Mouse (Mus musculus) forebrain, embryonic 10.5 days (tissue): ENCODE measurements around the gene Lin28a. TPM values are rescaled to one million over a fixed set of nuclear protein-coding genes. Genes with fewer than 3 reads are reported as not detected.

Experiments
- DNase-seq: peaks from one replicate; pipeline ENCODE4 v3.0.0-alpha.2; 2017; ENCODE audit warnings: low spot score; ENCODE audit errors: extremely low spot score
- H3K27ac ChIP-seq: fragments of 300-500 bp; sonication (generic); 2 replicates; pipeline ENCODE4 v1.5.1; 2016; ENCODE audit warnings: mild to moderate bottlenecking
- H3K27me3 ChIP-seq: fragments of 300-500 bp; sonication (generic); 2 replicates; pipeline ENCODE4 v1.6.1; 2016; ENCODE audit warnings: mild to moderate bottlenecking; ENCODE audit not compliant: poor library complexity, severe bottlenecking
- H3K36me3 ChIP-seq: fragments of 300-500 bp; sonication (generic); replicated peaks from 2 replicates; pipeline ENCODE4 v1.6.1; 2016; ENCODE audit warnings: mild to moderate bottlenecking, moderate library complexity
- H3K4me1 ChIP-seq: fragments of 300-500 bp; sonication (generic); 2 replicates; pipeline ENCODE4 v1.6.1; 2016
- H3K4me3 ChIP-seq: fragments of 300-500 bp; sonication (generic); 2 replicates; pipeline ENCODE4 v1.5.1; 2016; ENCODE audit warnings: mild to moderate bottlenecking, moderate library complexity
- H3K9me3 ChIP-seq: fragments of 300-500 bp; sonication (generic); 2 replicates; pipeline ENCODE4 v1.6.1; 2016; ENCODE audit warnings: mild to moderate bottlenecking, moderate library complexity
- WGBS: fragments of 180-500 bp; shearing (Covaris S2); methylation state at CpG from one replicate; pipeline ENCODE4 v1.1.7; 2016; 5-methylcytosine and 5-hydroxymethylcytosine counted together
- polyA plus RNA-seq: library from polyadenylated mRNA; unstranded; fragments of >200 nt; fragmentation: Nextera tagmentation; extraction: Ambion mirVana; gene quantifications from 2 replicates; pipeline ENCODE4 v1.2.1, GENCODE M21; 2016

Lin28a gene
- polyA plus RNA-seq: 21.6 and 25.7 TPM in 2 replicates

- peaks cover 20% of the 10 kb centered on the region for H3K36me3 ChIP-seq
- H3K4me1 ChIP-seq: peaks cover 68% of the 10 kb centered on the region
- H3K4me3 ChIP-seq: peak within 1 kb of the TSS; percentile 94
- peak; percentile 82 for DNase-seq
- 0% methylated on average over 9 of the region's 9 CpGs for WGBS
- H3K9me3 ChIP-seq: no peaks in the 10 kb centered on the region
- peak within 1 kb of the TSS; percentile 97 for H3K27ac ChIP-seq
- no peaks in the 10 kb centered on the region for H3K27me3 ChIP-seq
These were observed at the start of gene Lin28a for GRCm38 (mm10) chr4:134018779-134019145. Gene Lin28a, minus strand, starts transcription at chr4:134018841.

- Histone ChIP-seq H3K27me3 (peaks cover 38% of the 10 kb centered on the region), H3K9me3 (peaks cover 3% of the 10 kb centered on the region; the same call in 1 of the 2 replicates), H3K4me1 (peaks cover 13% of the 10 kb centered on the region), H3K36me3 (no peaks in the 10 kb centered on the region), H3K27ac (no peak overlapping the region), H3K4me3 (no peak overlapping the region)
- no peak for DNase-seq
- WGBS: 84% methylated on average over 7 of the region's 7 CpGs
These were observed 49.3 kb upstream of the Lin28a start for GRCm38 (mm10) chr4:134067833-134068544.

- Histone ChIP-seq H3K36me3 (no peaks in the 10 kb centered on the region), H3K9me3 (no peaks in the 10 kb centered on the region), H3K27ac (no peak overlapping the region), H3K4me1 (peaks cover 13% of the 10 kb centered on the region), H3K4me3 (no peak overlapping the region), H3K27me3 (peaks cover 38% of the 10 kb centered on the region)
- WGBS: 96% methylated on average over 8 of the region's 8 CpGs
- DNase-seq: no peak
These were observed 48.7 kb upstream of the Lin28a start for GRCm38 (mm10) chr4:134067383-134067782.

- Histone ChIP-seq H3K27ac (0 out of 2 replicates have a peak overlapping the region, but pooled peaks have one; percentile 27), H3K9me3 (no peaks in the 10 kb centered on the region), H3K27me3 (peaks cover 55% of the 10 kb centered on the region), H3K4me1 (peaks cover 23% of the 10 kb centered on the region), H3K36me3 (no peaks in the 10 kb centered on the region), H3K4me3 (peak overlapping the region; percentile 5; the same call in 1 of the 2 replicates)
- DNase-seq: no peak
- WGBS: 26% methylated on average over 23 of the region's 23 CpGs
These were observed 46.9 kb upstream of the Lin28a start for GRCm38 (mm10) chr4:134065431-134066004.

GRCm38 (mm10) chr4:134062561-134062960, 43.9 kb upstream of the Lin28a start:
- H3K36me3 ChIP-seq: no peaks in the 10 kb centered on the region
- H3K4me1 ChIP-seq: peaks cover 40% of the 10 kb centered on the region
- no peaks in the 10 kb centered on the region for H3K9me3 ChIP-seq
- H3K27me3 ChIP-seq: peaks cover 74% of the 10 kb centered on the region
- no peak overlapping the region for H3K4me3 ChIP-seq
- no peak overlapping the region for H3K27ac ChIP-seq
- no peak for DNase-seq
- WGBS: 69% methylated on average over 8 of the region's 8 CpGs

- Histone ChIP-seq H3K27me3 (peaks cover 69% of the 10 kb centered on the region), H3K36me3 (no peaks in the 10 kb centered on the region), H3K4me1 (peaks cover 40% of the 10 kb centered on the region), H3K4me3 (no peak overlapping the region), H3K27ac (no peak overlapping the region), H3K9me3 (no peaks in the 10 kb centered on the region)
- no peak for DNase-seq
- 49% methylated on average over 8 of the region's 8 CpGs for WGBS
These were observed 43.4 kb upstream of the Lin28a start for GRCm38 (mm10) chr4:134061944-134062446.

- WGBS: 63% methylated on average over 18 of the region's 18 CpGs
- H3K4me1 ChIP-seq: peaks cover 35% of the 10 kb centered on the region
- H3K27ac ChIP-seq: no peak overlapping the region
- H3K36me3 ChIP-seq: no peaks in the 10 kb centered on the region
- H3K4me3 ChIP-seq: no peak overlapping the region
- no peaks in the 10 kb centered on the region for H3K9me3 ChIP-seq
- H3K27me3 ChIP-seq: peaks cover 62% of the 10 kb centered on the region
- no peak for DNase-seq
These were observed 42.7 kb upstream of the Lin28a start for GRCm38 (mm10) chr4:134061166-134061830.

- H3K36me3 ChIP-seq: no peaks in the 10 kb centered on the region
- WGBS: 44% methylated on average over 28 of the region's 28 CpGs
- H3K27ac ChIP-seq: no peak within 1 kb of the TSS
- peaks cover 52% of the 10 kb centered on the region for H3K27me3 ChIP-seq
- H3K9me3 ChIP-seq: no peaks in the 10 kb centered on the region
- no peak within 1 kb of the TSS for H3K4me3 ChIP-seq
- H3K4me1 ChIP-seq: peaks cover 28% of the 10 kb centered on the region
- no peak for DNase-seq
These were observed 41.7 kb upstream of the Lin28a start, which contains the start of gene Crybg2 for GRCm38 (mm10) chr4:134060135-134060865. Gene Crybg2, plus strand, starts transcription at chr4:134060815.

GRCm38 (mm10) chr4:134058908-134059307, 40.3 kb upstream of the Lin28a start:
- Histone ChIP-seq H3K4me3 (no peak overlapping the region), H3K36me3 (no peaks in the 10 kb centered on the region), H3K9me3 (no peaks in the 10 kb centered on the region), H3K4me1 (peaks cover 27% of the 10 kb centered on the region), H3K27ac (no peak overlapping the region), H3K27me3 (peaks cover 39% of the 10 kb centered on the region)
- DNase-seq: no peak
- 87% methylated on average over 6 of the region's 6 CpGs for WGBS

GRCm38 (mm10) chr4:134058166-134058715, 39.6 kb upstream of the Lin28a start:
- DNase-seq: no peak
- peaks cover 27% of the 10 kb centered on the region for H3K4me1 ChIP-seq
- H3K4me3 ChIP-seq: peak overlapping the region; percentile 23; the same call in 1 of the 2 replicates
- WGBS: 40% methylated on average over 14 of the region's 14 CpGs
- H3K27me3 ChIP-seq: peaks cover 37% of the 10 kb centered on the region
- no peaks in the 10 kb centered on the region for H3K9me3 ChIP-seq
- no peak overlapping the region for H3K27ac ChIP-seq
- H3K36me3 ChIP-seq: no peaks in the 10 kb centered on the region

GRCm38 (mm10) chr4:134053538-134053937, 34.9 kb upstream of the Lin28a start, which contains the start of gene Zfp683:
Gene Zfp683, plus strand, starts transcription at chr4:134053838.
- no peak for DNase-seq
- Histone ChIP-seq H3K27me3 (0 out of 2 replicates have a peak, but pooled peaks cover 1% of the 10 kb centered on the region), H3K36me3 (no peaks in the 10 kb centered on the region), H3K4me1 (peaks cover 22% of the 10 kb centered on the region), H3K9me3 (no peaks in the 10 kb centered on the region), H3K27ac (no peak within 1 kb of the TSS), H3K4me3 (no peak within 1 kb of the TSS)
- 91% methylated on average over 3 of the region's 3 CpGs for whole genome bisulfite sequencing

- H3K27me3 ChIP-seq: no peaks in the 10 kb centered on the region
- H3K9me3 ChIP-seq: no peaks in the 10 kb centered on the region
- H3K27ac ChIP-seq: no peak overlapping the region
- WGBS: 57% methylated on average over 8 of the region's 8 CpGs
- peaks cover 15% of the 10 kb centered on the region for H3K4me1 ChIP-seq
- H3K36me3 ChIP-seq: no peaks in the 10 kb centered on the region
- H3K4me3 ChIP-seq: no peak overlapping the region
- no peak for DNase-seq
These were observed 33.9 kb upstream of the Lin28a start for GRCm38 (mm10) chr4:134052560-134052959.
